Mouse (Mus musculus) liver, postnatal 0 days (tissue): ENCODE measurements at regions not wholly inside any gene's neighbourhood (a gene's known extent, or its start where the extent isn't known, plus 50 kb on each side); places are given as distances from the start of the nearest gene placed in this dataset.

Experiments
- CTCF ChIP-seq: sonication (generic); IDR thresholded peaks from 2 replicates; pipeline ENCODE4 v1.5.1; 2016; ENCODE audit warnings: antibody characterized with exemption, low read depth
- EP300 ChIP-seq: IDR thresholded peaks from 2 replicates; pipeline ENCODE4 v1.6.1; 2016; ENCODE audit warnings: antibody characterized with exemption, low read depth, mild to moderate bottlenecking

DNA sequence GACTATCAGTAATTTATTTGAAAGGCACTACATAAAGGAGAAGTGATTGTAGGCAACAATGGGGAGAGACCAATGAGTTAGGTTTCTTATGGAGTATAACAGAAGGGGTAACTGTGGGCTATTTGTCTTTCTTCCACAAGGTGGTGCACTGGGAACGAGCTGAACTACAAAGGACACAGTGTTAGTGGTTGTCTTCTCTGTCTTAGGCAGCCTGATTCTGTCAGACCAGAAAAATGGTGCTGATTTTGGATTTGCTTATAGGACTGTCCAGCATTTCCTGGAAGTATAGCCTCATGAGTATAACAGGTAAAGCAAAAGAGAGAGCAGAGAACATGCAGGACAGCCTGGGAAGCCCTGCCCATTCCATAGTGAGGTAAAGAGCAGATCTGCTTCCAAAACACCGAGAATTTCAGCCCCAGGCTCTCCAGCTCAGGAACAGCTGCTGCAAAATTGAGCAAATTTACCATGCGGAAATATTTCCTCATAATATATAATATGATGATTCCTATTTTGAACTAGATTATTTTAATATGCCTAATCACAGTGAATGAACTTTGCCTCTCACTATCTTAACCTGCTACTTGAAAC, 497.8 kb downstream of the Tox3 start:
- TF ChIP-seq CTCF (peak; percentile 48), EP300 (no peak)
